Mouse (Mus musculus) heart, embryonic 11.5 days (tissue): ENCODE data around the gene Islr. TPM values are rescaled to one million over a fixed set of nuclear protein-coding genes. Genes with fewer than 3 reads are reported as not detected.

Experiments
- ATAC-seq: fragments of 200-750 bp; cut with Nextera tagmentation; replicated peaks from 2 replicates; pipeline ENCODE4 v1.8.0; 2017; ENCODE audit warnings: moderate library complexity; ENCODE audit not compliant: insufficient number of reproducible peaks, low FRiP score, low TSS enrichment
- H3K27ac ChIP-seq: fragments of 300-500 bp; sonication (generic); 2 replicates; pipeline ENCODE4 v1.5.1; 2014; ENCODE audit warnings: mild to moderate bottlenecking, low read depth, low read length
- H3K27me3 ChIP-seq: fragments of 300-500 bp; sonication (generic); 2 replicates; pipeline ENCODE4 v1.6.1; 2014; ENCODE audit warnings: mild to moderate bottlenecking, low read length, mixed read lengths; ENCODE audit not compliant: control insufficient read depth, insufficient read depth
- H3K36me3 ChIP-seq: fragments of 300-500 bp; sonication (generic); 2 replicates; pipeline ENCODE4 v1.6.1; 2014; ENCODE audit warnings: mild to moderate bottlenecking, low read length, moderate library complexity, mixed read lengths; ENCODE audit not compliant: control insufficient read depth, insufficient read depth
- H3K4me1 ChIP-seq: fragments of 300-500 bp; sonication (generic); 2 replicates; pipeline ENCODE4 v1.6.1; 2014; ENCODE audit warnings: low read length; ENCODE audit not compliant: control insufficient read depth, insufficient read depth
- H3K4me2 ChIP-seq: fragments of 300-500 bp; sonication (generic); 2 replicates; pipeline ENCODE4 v1.6.1; 2014; ENCODE audit warnings: mild to moderate bottlenecking, moderate library complexity
- H3K4me3 ChIP-seq: fragments of 300-500 bp; sonication (generic); 2 replicates; pipeline ENCODE4 v1.5.1; 2014; ENCODE audit warnings: low read depth, low read length
- H3K9ac ChIP-seq: fragments of 300-500 bp; sonication (generic); 2 replicates; pipeline ENCODE4 v1.6.1; 2014; ENCODE audit warnings: mild to moderate bottlenecking, low read depth, low read length, moderate library complexity
- H3K9me3 ChIP-seq: fragments of 300-500 bp; sonication (generic); replicated peaks from 2 replicates; pipeline ENCODE4 v1.6.1; 2016; ENCODE audit warnings: low read length; ENCODE audit not compliant: control insufficient read depth
- WGBS: fragments of 180-500 bp; shearing (Covaris S2); extraction: QIAGEN DNeasy Blood & Tissue Kit; methylation state at CpG from one replicate; pipeline ENCODE4 v1.1.7; 2014; ENCODE audit not compliant: insufficient replicate concordance; 5-methylcytosine and 5-hydroxymethylcytosine counted together
- polyA plus RNA-seq: library from polyadenylated mRNA; unstranded; fragments of >200 nt; fragmentation: Nextera tagmentation; extraction: Ambion mirVana; gene quantifications from 2 replicates; pipeline ENCODE4 v1.2.1, GENCODE M21; 2014

Islr gene
- polyA plus RNA-seq, 1 experiment from 2014 or later, result 5.5 TPM

DNA sequence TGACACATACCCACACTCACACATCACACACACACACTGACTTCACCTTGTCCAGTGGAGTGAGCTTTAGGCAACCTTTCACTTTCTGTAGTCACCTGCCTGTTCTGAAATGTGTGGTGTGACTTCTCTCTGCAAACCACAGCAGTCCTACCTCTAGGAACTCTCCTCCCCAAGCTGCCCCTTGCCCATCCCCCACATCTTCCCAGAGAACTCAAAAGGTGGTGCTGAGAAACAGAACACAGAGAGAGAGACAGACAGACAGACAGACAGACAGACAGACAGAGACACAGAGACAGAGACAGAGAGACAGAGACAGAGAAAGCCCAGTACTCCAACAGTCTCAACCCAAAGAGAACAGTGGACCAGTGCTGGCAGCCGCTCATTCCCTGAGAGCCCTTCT is 8.4 kb downstream of the Islr start:
- 17% methylated on average over 1 of the region's 1 CpGs for WGBS
- no peaks in the 10 kb centered on the region for H3K36me3 ChIP-seq
- H3K27ac ChIP-seq, result no peak overlapping the region

DNA sequence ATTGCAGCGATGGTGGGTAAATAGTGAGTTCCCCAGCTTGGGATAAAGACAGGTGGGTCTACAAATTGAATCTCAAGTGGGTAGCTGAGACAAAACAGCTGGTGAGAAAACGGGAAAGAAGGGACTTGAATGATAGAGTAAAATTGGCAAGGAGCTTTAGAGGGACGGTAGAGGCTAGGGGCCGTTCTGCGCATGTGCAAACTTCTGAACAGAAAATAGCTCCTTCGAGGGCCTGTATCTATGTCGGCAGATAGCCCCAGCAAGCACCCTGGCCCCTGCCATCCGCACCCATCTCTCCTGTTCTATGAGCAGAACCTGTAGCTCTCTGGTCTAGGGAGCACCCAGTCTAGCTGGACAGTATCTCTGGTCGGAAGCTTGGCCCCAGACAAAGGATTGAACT is 9.9 kb downstream of the Islr start:
- H3K9ac ChIP-seq, result no peak overlapping the region
- peaks cover 59% of the 10 kb centered on the region for H3K27me3 ChIP-seq
- no peaks in the 10 kb centered on the region for H3K36me3 ChIP-seq
- H3K4me2 ChIP-seq, result no peak overlapping the region
- H3K4me3 ChIP-seq, result no peak overlapping the region
- no peak overlapping the region for H3K27ac ChIP-seq
- ATAC-seq, result no peak
- no peaks in the 10 kb centered on the region for H3K9me3 ChIP-seq
- H3K4me1 ChIP-seq, result peaks cover 23% of the 10 kb centered on the region
- 56% methylated on average over 9 of the region's 9 CpGs for WGBS

More for the DNA sequence above, 8.4 kb downstream of the Islr start:
- Histone ChIP-seq H3K27me3 (peaks cover 74% of the 10 kb centered on the region), H3K4me2 (no peak overlapping the region), H3K4me1 (peaks cover 28% of the 10 kb centered on the region), H3K9ac (no peak overlapping the region), H3K4me3 (no peak overlapping the region; the same call in 1 of the 2 replicates), H3K9me3 (no peaks in the 10 kb centered on the region)
- ATAC-seq, result no peak

DNA sequence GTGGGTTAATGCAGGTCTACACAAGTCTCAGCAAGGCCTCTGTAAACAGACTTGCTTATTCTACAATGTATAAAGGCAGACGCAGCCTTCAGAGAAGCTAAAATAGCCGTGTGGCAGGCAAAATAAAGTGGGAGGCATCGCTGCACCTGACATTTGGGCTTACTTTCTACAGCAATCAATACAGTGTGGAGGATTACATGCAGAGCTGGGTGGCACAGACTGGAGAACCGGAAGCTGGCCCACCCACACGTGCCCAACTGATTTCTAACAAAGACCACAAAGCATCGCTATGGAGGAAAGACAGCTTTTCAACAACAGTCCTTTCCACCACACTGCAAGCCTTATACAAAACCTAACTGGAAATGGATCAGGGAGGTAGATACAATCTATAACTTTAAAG is 19.6 kb downstream of the Islr start:
- Histone ChIP-seq H3K9ac (no peak overlapping the region), H3K4me2 (no peak overlapping the region), H3K4me3 (no peak overlapping the region), H3K9me3 (no peaks in the 10 kb centered on the region), H3K27ac (no peak overlapping the region), H3K27me3 (no peaks in the 10 kb centered on the region), H3K4me1 (no peaks in the 10 kb centered on the region), H3K36me3 (no peaks in the 10 kb centered on the region)
- 79% methylated on average over 6 of the region's 6 CpGs for WGBS
- ATAC-seq, result no peak

DNA sequence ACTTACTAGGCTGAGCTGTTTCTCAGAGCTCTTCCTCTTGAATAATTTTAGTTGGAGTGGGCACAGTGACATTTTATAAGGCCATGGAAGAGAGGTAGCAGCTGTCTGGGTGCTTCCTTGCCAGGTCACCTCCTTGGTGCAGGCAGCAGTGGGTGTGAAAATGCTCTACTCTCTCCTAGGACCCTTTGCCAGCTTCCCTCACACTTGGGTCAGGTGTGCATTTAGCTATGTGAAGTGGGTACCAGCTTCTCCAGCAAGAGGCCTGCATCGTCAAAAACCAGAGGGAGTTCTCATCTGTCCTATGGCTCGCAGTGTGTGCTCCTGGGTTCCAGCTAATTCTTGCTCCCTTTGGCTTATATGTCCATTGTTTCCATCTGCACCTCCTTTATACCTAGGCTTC is 24.7 kb downstream of the Islr start:
- Histone ChIP-seq H3K9ac (no peak overlapping the region), H3K4me1 (peaks cover 8% of the 10 kb centered on the region; the same call in 1 of the 2 replicates), H3K9me3 (no peaks in the 10 kb centered on the region), H3K4me3 (no peak overlapping the region), H3K36me3 (no peaks in the 10 kb centered on the region), H3K27ac (no peak overlapping the region), H3K27me3 (no peaks in the 10 kb centered on the region), H3K4me2 (no peak overlapping the region)
- 84% methylated on average over 2 of the region's 2 CpGs for WGBS
- ATAC-seq, result no peak

DNA sequence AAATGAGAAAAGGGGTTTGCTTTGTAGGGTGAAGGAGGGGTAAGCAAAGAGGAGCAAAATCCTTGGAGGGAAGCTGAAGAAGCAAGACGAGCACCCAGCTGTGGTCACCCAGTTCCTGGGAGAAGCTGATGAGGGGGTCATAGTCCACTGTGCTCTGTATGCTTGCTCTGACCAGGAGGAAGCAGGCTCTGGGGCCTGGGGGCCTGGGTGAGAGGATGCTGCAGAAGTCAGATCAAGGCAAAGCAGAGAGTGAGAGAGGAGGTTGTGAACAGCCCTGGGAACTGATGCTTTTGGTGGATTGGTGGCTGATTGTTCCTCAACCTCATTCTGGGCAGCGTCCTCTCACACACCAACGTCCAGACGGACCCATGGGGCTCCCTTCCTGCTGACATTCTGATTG is 26.9 kb downstream of the Islr start:
- H3K36me3 ChIP-seq, result no peaks in the 10 kb centered on the region
- H3K4me1 ChIP-seq, result peaks cover 8% of the 10 kb centered on the region; the same call in 1 of the 2 replicates
- H3K4me2 ChIP-seq, result no peak overlapping the region
- 63% methylated on average over 4 of the region's 4 CpGs for WGBS
- H3K9ac ChIP-seq, result no peak overlapping the region
- no peak for ATAC-seq
- no peak overlapping the region for H3K4me3 ChIP-seq
- no peak overlapping the region for H3K27ac ChIP-seq
- no peaks in the 10 kb centered on the region for H3K27me3 ChIP-seq
- H3K9me3 ChIP-seq, result no peaks in the 10 kb centered on the region

DNA sequence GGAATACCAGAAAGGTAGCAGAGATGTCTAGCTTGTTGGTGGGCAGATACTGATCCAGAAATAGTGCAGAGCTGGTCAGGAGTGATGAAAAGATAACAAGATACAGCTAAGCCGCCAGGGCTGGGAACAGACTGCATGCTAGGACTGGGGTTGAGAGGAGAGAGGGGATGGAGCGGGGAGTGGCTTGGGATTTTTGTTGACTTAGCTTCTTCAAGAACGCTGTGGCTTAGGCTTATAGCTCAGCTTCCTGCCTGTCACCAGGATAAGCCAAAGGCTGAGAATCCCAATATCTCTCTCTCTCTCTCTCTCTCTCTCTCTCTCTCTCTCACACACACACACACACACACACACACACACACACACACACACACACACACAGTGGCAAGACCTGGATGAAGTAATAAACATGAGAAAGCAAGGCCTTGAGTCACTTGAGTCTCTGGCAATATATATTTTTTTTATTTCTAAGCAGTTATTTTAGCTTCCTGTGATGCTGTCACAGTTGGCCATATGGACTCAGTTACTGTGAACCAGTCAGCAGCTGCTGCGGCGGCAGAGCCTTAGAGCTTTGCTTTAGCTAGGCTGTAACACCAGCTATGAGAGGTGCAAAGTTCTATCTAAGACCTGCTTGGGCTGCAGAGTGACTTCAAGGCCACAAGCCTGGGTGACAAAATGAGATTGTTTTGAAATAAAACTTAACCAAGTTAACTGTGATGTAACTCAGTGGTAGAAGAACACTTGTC is 28.2 kb downstream of the Islr start:
- Histone ChIP-seq H3K4me2 (no peak overlapping the region), H3K27me3 (no peaks in the 10 kb centered on the region), H3K9me3 (no peaks in the 10 kb centered on the region), H3K36me3 (no peaks in the 10 kb centered on the region), H3K27ac (no peak overlapping the region), H3K4me1 (peaks cover 8% of the 10 kb centered on the region; the same call in 1 of the 2 replicates), H3K4me3 (no peak overlapping the region), H3K9ac (no peak overlapping the region)
- ATAC-seq, result no peak
- 33% methylated on average over 5 of the region's 5 CpGs for WGBS

DNA sequence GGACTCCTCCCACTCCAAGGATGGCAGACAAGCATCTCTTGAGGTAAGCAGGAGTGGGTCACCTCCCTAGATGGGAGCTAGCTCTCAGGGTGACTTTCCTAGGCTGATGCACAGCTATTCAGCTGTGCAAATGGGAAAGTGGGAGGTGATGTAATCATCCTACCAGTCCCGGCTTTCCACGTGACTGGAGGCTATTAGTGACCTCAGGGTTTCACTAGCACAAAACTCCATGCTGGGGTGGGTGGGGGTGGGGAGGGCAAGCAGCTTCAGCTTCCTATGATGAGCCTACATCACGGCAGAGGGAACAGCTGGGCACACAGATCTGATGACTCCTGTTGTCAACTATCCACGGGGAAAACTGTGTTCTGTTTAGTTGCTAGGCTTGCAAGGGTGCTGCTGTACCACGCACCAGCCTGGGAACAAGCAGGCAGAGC is 29.3 kb downstream of the Islr start:
- ATAC-seq, result no peak
- no peaks in the 10 kb centered on the region for H3K27me3 ChIP-seq

DNA sequence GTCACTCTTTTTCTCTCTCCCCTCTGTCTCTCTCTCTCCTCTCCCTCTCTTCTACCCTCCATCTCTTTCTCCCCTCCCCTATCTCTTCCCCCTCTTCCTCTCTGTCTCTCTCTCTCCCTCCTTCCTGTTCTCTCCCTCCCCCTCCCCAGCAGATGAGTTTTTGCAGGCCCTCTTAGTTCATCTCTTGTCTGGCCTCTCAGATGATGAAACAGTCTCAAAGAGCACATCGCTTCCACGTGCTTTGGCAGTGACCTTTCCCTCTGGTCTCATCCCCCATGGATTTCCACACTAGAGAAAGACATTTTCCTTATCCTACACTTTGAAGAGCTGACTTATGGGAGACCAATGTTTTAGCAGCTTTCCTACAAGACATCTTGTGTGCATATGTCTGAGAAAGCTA is 31.2 kb downstream of the Islr start:
- no peaks in the 10 kb centered on the region for H3K27me3 ChIP-seq
- no peak overlapping the region for H3K9ac ChIP-seq
- H3K4me2 ChIP-seq, result no peak overlapping the region
- H3K4me3 ChIP-seq, result no peak overlapping the region
- H3K4me1 ChIP-seq, result peaks cover 8% of the 10 kb centered on the region; the same call in 1 of the 2 replicates
- H3K9me3 ChIP-seq, result no peaks in the 10 kb centered on the region
- no peak overlapping the region for H3K27ac ChIP-seq
- ATAC-seq, result no peak
- 49% methylated on average over 2 of the region's 2 CpGs for WGBS
- H3K36me3 ChIP-seq, result no peaks in the 10 kb centered on the region

More for the DNA sequence above, 29.3 kb downstream of the Islr start:
- no peaks in the 10 kb centered on the region for H3K36me3 ChIP-seq
- no peaks in the 10 kb centered on the region for H3K9me3 ChIP-seq
- H3K4me1 ChIP-seq, result peaks cover 8% of the 10 kb centered on the region; the same call in 1 of the 2 replicates
- no peak overlapping the region for H3K9ac ChIP-seq
- no peak overlapping the region for H3K4me3 ChIP-seq
- 25% methylated on average over 5 of the region's 5 CpGs for WGBS
- no peak overlapping the region for H3K27ac ChIP-seq
- H3K4me2 ChIP-seq, result no peak overlapping the region

DNA sequence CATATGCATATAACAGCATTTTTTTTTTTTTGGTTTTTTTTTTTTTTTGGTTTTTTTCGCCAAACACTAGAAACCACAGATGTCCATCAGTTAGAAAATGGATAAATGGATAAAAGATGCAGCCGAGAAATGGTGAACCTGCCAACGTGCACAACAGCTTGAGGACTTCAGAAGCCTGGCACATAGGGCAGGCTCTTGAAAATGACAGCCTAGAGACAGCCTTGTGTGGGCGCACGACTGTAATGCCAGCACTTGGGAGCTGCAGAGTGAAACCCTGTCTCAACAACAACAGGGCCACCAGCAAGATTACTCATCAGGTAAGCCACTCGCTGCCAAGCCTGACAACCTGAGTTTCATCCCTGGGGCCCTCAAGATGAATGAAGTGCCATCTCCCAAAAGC is 34.7 kb downstream of the Islr start:
- ATAC-seq, result no peak

More for the DNA sequence above, 34.7 kb downstream of the Islr start:
- no peaks in the 10 kb centered on the region for H3K27me3 ChIP-seq
- H3K27ac ChIP-seq, result no peak overlapping the region
- no peaks in the 10 kb centered on the region for H3K36me3 ChIP-seq
- no peaks in the 10 kb centered on the region for H3K9me3 ChIP-seq
- no peak overlapping the region for H3K4me2 ChIP-seq
- H3K4me3 ChIP-seq, result no peak overlapping the region
- H3K4me1 ChIP-seq, result no peaks in the 10 kb centered on the region
- WGBS, result 77% methylated on average over 6 of the region's 6 CpGs
- no peak overlapping the region for H3K9ac ChIP-seq
